Mouse (Mus musculus) spleen, postnatal 10 days (tissue): ENCODE data around the gene Nek10.
"Not testable (repeated sequence)": the region's sequence is repeated elsewhere in the genome, so short reads cannot be mapped to it uniquely, and the experiment has no call there.

ENCODE experiments used
- DNase-seq, 2 experiments: peaks; one replicate each; pipeline ENCODE4 v3.0.0; 2021 to 2022; ENCODE audit warnings: low spot score in 2 of 2

Nek10 gene

GRCm38 (mm10) chr14:14984710-14985647, 181.8 kb downstream of the Nek10 start:
- DNase-seq: peak; percentile 9 to 71

GRCm38 (mm10) chr14:14987403-14987802, 184.2 kb downstream of the Nek10 start:
- no peak for DNase-seq

GRCm38 (mm10) chr14:14991642-14992041, 188.4 kb downstream of the Nek10 start:
- no peak for DNase-seq

- DNase-seq: no peak
Observed at GRCm38 (mm10) chr14:15011408-15011807, 208.2 kb downstream of the Nek10 start.

- DNase-seq: no peak
Observed at GRCm38 (mm10) chr14:15014799-15015198, 211.6 kb downstream of the Nek10 start.

- not testable (repeated sequence) for DNase-seq
Observed at GRCm38 (mm10) chr14:15030626-15031025, 227.4 kb downstream of the Nek10 start.

GRCm38 (mm10) chr14:15034638-15035037, 231.4 kb downstream of the Nek10 start:
- DNase-seq: not testable (repeated sequence)

- no peak for DNase-seq
Observed at GRCm38 (mm10) chr14:15048186-15048585, 245.0 kb downstream of the Nek10 start.

- DNase-seq: no peak
Observed at GRCm38 (mm10) chr14:15061496-15061895, 258.3 kb downstream of the Nek10 start.
